Mouse (Mus musculus): Measurements from ENCODE around the gene Gstm1.
"Not testable (repeated sequence)": the region's sequence is repeated elsewhere in the genome, so short reads cannot be mapped to it uniquely, and the experiment has no call there.

Gstm1 gene

GRCm38 (mm10) chr3:108017473-108018189 lies at the start of gene Gstm1:
Gstm1 (minus strand) TSS chr3:108017973.
- peak; percentile 98 for DNase-seq (ENCODE audit: low spot score)

GRCm38 (mm10) chr3:108067370-108067934 lies 49.7 kb upstream of the Gstm1 start:
- no peak for DNase-seq (ENCODE audit: low spot score)

GRCm38 (mm10) chr3:108065551-108065950 lies 47.8 kb upstream of the Gstm1 start:
- DNase-seq (ENCODE audit: low spot score) = no peak

- DNase-seq (ENCODE audit: low spot score) = no peak
Measured at GRCm38 (mm10) chr3:108064672-108065071, 46.9 kb upstream of the Gstm1 start.

- DNase-seq (ENCODE audit: low spot score) = no peak
Measured at GRCm38 (mm10) chr3:108062648-108063047, 44.9 kb upstream of the Gstm1 start.

- DNase-seq (ENCODE audit: low spot score) = peak; percentile 93
Measured at GRCm38 (mm10) chr3:108061420-108061819, 43.6 kb upstream of the Gstm1 start.

- no peak for DNase-seq (ENCODE audit: low spot score)
Measured at GRCm38 (mm10) chr3:108050493-108050892, 32.7 kb upstream of the Gstm1 start.

GRCm38 (mm10) chr3:108048306-108048705 lies 30.5 kb upstream of the Gstm1 start:
- DNase-seq (ENCODE audit: low spot score) = no peak

GRCm38 (mm10) chr3:108046944-108047655 lies 29.3 kb upstream of the Gstm1 start:
- DNase-seq (ENCODE audit: low spot score) = no peak

- peak; percentile 89 for DNase-seq (ENCODE audit: low spot score)
Measured at GRCm38 (mm10) chr3:108044394-108045140, 26.8 kb upstream of the Gstm1 start, which contains the start of gene Gstm4. Gstm4 (minus strand) TSS chr3:108044894.

GRCm38 (mm10) chr3:108033156-108033555 lies 15.4 kb upstream of the Gstm1 start:
- no peak for DNase-seq (ENCODE audit: low spot score)

- DNase-seq (ENCODE audit: low spot score) = no peak
Measured at GRCm38 (mm10) chr3:108032113-108032512, 14.3 kb upstream of the Gstm1 start.

GRCm38 (mm10) chr3:108028641-108029365 lies 11.0 kb upstream of the Gstm1 start:
- no peak for DNase-seq (ENCODE audit: low spot score)

GRCm38 (mm10) chr3:108026597-108026996 lies 8.8 kb upstream of the Gstm1 start:
- DNase-seq (ENCODE audit: low spot score) = no peak

GRCm38 (mm10) chr3:108026049-108026448 lies 8.3 kb upstream of the Gstm1 start:
- no peak for DNase-seq (ENCODE audit: low spot score)

- no peak for DNase-seq (ENCODE audit: low spot score)
Measured at GRCm38 (mm10) chr3:108025318-108025717, 7.5 kb upstream of the Gstm1 start.

GRCm38 (mm10) chr3:108022650-108023049 lies 4.9 kb upstream of the Gstm1 start:
- no peak for DNase-seq (ENCODE audit: low spot score)

GRCm38 (mm10) chr3:108020351-108021022 lies 2.7 kb upstream of the Gstm1 start:
- DNase-seq (ENCODE audit: low spot score) = not testable (repeated sequence)

- not testable (repeated sequence) for DNase-seq (ENCODE audit: low spot score)
Measured at GRCm38 (mm10) chr3:108019226-108019625, 1.5 kb upstream of the Gstm1 start.

GRCm38 (mm10) chr3:108018190-108018820 lies 532 bp upstream of the Gstm1 start:
- no peak for DNase-seq (ENCODE audit: low spot score)

GRCm38 (mm10) chr3:108016468-108016867 lies 1.3 kb downstream of the Gstm1 start:
- DNase-seq (ENCODE audit: low spot score) = not testable (repeated sequence)

Measured in embryo, embryonic 10.5 days (tissue).